Mouse (Mus musculus) heart, postnatal 0 days (tissue): ENCODE results near the gene Pithd1. TPM values are rescaled to one million over a fixed set of nuclear protein-coding genes. Genes with fewer than 3 reads are reported as not detected.

ENCODE experiments used
- ATAC-seq: fragments of 200-750 bp; cut with Nextera tagmentation; 2 replicates; pipeline ENCODE4 v1.8.0; 2017; ENCODE audit warnings: low read depth, moderate number of reproducible peaks, moderate library complexity; ENCODE audit not compliant: insufficient read depth
- DNase-seq: peaks from one replicate; pipeline ENCODE4 v3.0.0-alpha.2; 2016; ENCODE audit warnings: low spot score
- H3K27ac ChIP-seq: fragments of 300-500 bp; sonication (generic); 2 replicates; pipeline ENCODE4 v1.5.1; 2014; ENCODE audit warnings: low read depth, mild to moderate bottlenecking
- H3K27me3 ChIP-seq: fragments of 300-500 bp; sonication (generic); 2 replicates; pipeline ENCODE4 v1.6.1; 2014; ENCODE audit warnings: low read length, mixed read lengths; ENCODE audit not compliant: control insufficient read depth, insufficient read depth
- H3K36me3 ChIP-seq: fragments of 300-500 bp; sonication (generic); replicated peaks from 2 replicates; pipeline ENCODE4 v1.6.1; 2014; ENCODE audit warnings: low read length, mixed read lengths; ENCODE audit not compliant: control insufficient read depth, insufficient read depth
- H3K4me1 ChIP-seq: fragments of 300-500 bp; sonication (generic); 2 replicates; pipeline ENCODE4 v1.6.1; 2014; ENCODE audit warnings: antibody characterized with exemption; ENCODE audit not compliant: control insufficient read depth, insufficient read depth
- H3K4me2 ChIP-seq: fragments of 300-500 bp; sonication (generic); 2 replicates; pipeline ENCODE4 v1.6.1; 2014; ENCODE audit warnings: low read depth, mild to moderate bottlenecking, low read length, moderate library complexity
- H3K4me3 ChIP-seq: fragments of 300-500 bp; sonication (generic); 2 replicates; pipeline ENCODE4 v1.5.1; 2014; ENCODE audit warnings: low read depth, low read length
- H3K9ac ChIP-seq: fragments of 300-500 bp; sonication (generic); replicated peaks from 2 replicates; pipeline ENCODE4 v1.6.1; 2014; ENCODE audit warnings: low read depth, low read length, mixed read lengths
- H3K9me3 ChIP-seq: fragments of 300-500 bp; sonication (generic); replicated peaks from 2 replicates; pipeline ENCODE4 v1.6.1; 2016; ENCODE audit warnings: low read length; ENCODE audit not compliant: control insufficient read depth
- CTCF ChIP-seq: IDR thresholded peaks from 2 replicates; pipeline ENCODE4 v1.5.1; 2016; ENCODE audit warnings: antibody characterized with exemption, control low read depth, low read depth
- EP300 ChIP-seq: IDR thresholded peaks from 2 replicates; pipeline ENCODE4 v1.6.1; 2016; ENCODE audit warnings: antibody characterized with exemption, low read depth
- WGBS: fragments of 180-500 bp; shearing (Covaris S2); extraction: QIAGEN DNeasy Blood & Tissue Kit; methylation state at CpG from one replicate; pipeline ENCODE4 v1.1.7; 2014; 5-methylcytosine and 5-hydroxymethylcytosine counted together
- polyA plus RNA-seq: library from polyadenylated mRNA; unstranded; fragments of >200 nt; fragmentation: Nextera tagmentation; extraction: Ambion mirVana; gene quantifications from 2 replicates; pipeline ENCODE4 v1.2.1, GENCODE M21; 2015
- total RNA-seq: library from RNA; depleted of rRNA; stranded (reverse); fragments of >200 nt; gene quantifications from 2 replicates; pipeline ENCODE4 v1.2.3, GENCODE M21; 2014; ENCODE audit warnings: low replicate concordance

Gene Pithd1
- total and polyA plus RNA-seq, 2 experiments from 2014 or later: 24.4 to 29.5 TPM

DNA sequence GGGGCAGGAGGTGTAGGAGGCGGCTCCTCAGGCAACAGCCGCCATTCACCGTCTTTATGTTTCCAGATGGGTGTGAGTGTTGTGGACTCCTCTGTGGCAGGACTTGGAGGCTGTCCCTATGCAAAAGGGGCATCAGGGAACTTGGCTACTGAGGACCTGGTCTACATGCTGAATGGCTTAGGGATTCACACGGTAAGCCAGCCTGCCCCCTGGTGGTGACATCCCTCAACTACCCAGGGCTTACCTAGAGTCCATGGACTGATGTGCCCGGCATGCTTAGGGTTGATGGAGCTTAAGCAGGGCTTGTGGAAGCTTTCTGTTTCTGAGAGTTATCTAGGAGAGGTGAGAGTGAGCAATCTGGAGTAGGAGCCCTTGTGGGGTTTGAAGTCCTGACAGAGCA is 26.3 kb downstream of the Pithd1 start:
- Histone ChIP-seq H3K9ac (no peak overlapping the region), H3K27me3 (no peaks in the 10 kb centered on the region), H3K4me1 (no peaks in the 10 kb centered on the region; the same call in 1 of the 2 replicates), H3K9me3 (no peaks in the 10 kb centered on the region), H3K4me3 (no peak overlapping the region), H3K27ac (no peak overlapping the region), H3K36me3 (peaks cover 38% of the 10 kb centered on the region), H3K4me2 (no peak overlapping the region)
- DNase-seq: peak; percentile 77
- ATAC-seq: peak; percentile 40; the same call in 1 of the 2 replicates
- 24% methylated on average over 5 of the region's 5 CpGs for WGBS
- TF ChIP-seq CTCF: peak; percentile 98
- TF ChIP-seq EP300: no peak

GRCm38 (mm10) chr4:135958354-135958753 is 28.7 kb downstream of the Pithd1 start:
- no peak overlapping the region for H3K9ac ChIP-seq
- no peak overlapping the region for H3K4me3 ChIP-seq
- H3K27me3 ChIP-seq: no peaks in the 10 kb centered on the region
- no peak overlapping the region for H3K27ac ChIP-seq
- no peaks in the 10 kb centered on the region for H3K4me1 ChIP-seq
- H3K9me3 ChIP-seq: no peaks in the 10 kb centered on the region
- WGBS: 59% methylated on average over 8 of the region's 8 CpGs
- ATAC-seq (no peak), DNase-seq (no peak)
- peaks cover 54% of the 10 kb centered on the region for H3K36me3 ChIP-seq
- no peak overlapping the region for H3K4me2 ChIP-seq
- TF ChIP-seq EP300 (no peak), CTCF (no peak)

GRCm38 (mm10) chr4:135955886-135956285 is 31.2 kb downstream of the Pithd1 start:
- DNase-seq: no peak
- WGBS: 81% methylated on average over 9 of the region's 9 CpGs
- Histone ChIP-seq H3K9me3 (no peaks in the 10 kb centered on the region), H3K4me3 (no peak overlapping the region), H3K36me3 (peaks cover 66% of the 10 kb centered on the region), H3K4me1 (no peaks in the 10 kb centered on the region), H3K27ac (no peak overlapping the region), H3K27me3 (no peaks in the 10 kb centered on the region), H3K4me2 (no peak overlapping the region), H3K9ac (no peak overlapping the region)
- no peak for TF ChIP-seq CTCF
- no peak for TF ChIP-seq EP300
- ATAC-seq: no peak

DNA sequence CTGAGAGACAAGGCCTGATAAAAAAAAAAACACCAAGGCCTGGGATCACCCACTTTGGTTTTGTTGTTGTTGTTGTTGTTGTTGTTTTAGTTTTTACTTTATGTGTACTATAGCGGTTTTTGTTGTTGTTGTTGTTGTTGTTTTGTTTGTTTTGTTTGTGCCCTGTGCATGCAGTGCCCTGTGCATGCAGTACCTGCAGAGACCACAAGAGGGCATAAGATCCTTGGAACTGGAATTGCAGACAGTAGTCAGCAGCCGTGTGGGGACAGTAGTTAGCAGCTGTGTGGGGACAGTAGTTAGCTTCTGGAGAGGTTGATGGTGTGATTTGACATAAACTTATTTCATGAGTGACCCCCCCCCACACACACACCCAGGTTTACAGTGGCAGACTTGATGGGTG is 32.8 kb downstream of the Pithd1 start:
- Histone ChIP-seq H3K4me3 (no peak overlapping the region), H3K9ac (no peak overlapping the region), H3K4me2 (no peak overlapping the region), H3K4me1 (peaks cover 4% of the 10 kb centered on the region; the same call in 1 of the 2 replicates), H3K27ac (no peak overlapping the region), H3K27me3 (no peaks in the 10 kb centered on the region), H3K9me3 (no peaks in the 10 kb centered on the region), H3K36me3 (peaks cover 58% of the 10 kb centered on the region)
- ATAC-seq (peak; percentile 58; the same call in 1 of the 2 replicates), DNase-seq (peak; percentile 60)
- WGBS: 20% methylated on average over 2 of the region's 2 CpGs
- TF ChIP-seq EP300 (no peak), CTCF (peak; percentile 96)

DNA sequence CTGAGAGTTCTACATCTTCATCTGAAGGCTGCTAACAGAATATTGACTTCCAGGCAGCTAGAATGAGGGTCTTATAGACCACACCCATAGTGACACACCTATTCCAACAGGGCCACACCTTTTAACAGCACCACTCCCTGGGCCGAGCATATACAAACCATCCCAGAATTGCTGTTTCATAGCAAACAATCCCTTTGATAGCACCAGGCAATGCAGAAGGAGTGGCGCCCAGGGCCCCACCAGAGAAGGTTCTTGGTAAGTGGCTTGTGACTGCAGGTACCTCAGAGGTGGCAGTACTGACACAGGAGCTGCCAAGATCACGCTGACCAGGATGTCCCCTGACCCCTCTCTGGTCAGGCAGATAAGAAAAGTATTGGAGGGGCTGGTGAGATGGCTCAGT is 33.9 kb downstream of the Pithd1 start:
- ATAC-seq (no peak), DNase-seq (no peak)
- TF ChIP-seq EP300 (no peak), CTCF (no peak)
- peaks cover 4% of the 10 kb centered on the region; the same call in 1 of the 2 replicates for H3K4me1 ChIP-seq
- WGBS: 84% methylated on average over 3 of the region's 3 CpGs
- H3K9me3 ChIP-seq: no peaks in the 10 kb centered on the region
- H3K4me2 ChIP-seq: no peak overlapping the region
- no peak overlapping the region for H3K9ac ChIP-seq
- H3K27me3 ChIP-seq: no peaks in the 10 kb centered on the region
- no peak overlapping the region for H3K27ac ChIP-seq
- peaks cover 51% of the 10 kb centered on the region for H3K36me3 ChIP-seq
- H3K4me3 ChIP-seq: no peak overlapping the region

GRCm38 (mm10) chr4:135951505-135951904 is 35.6 kb downstream of the Pithd1 start:
- WGBS: 91% methylated on average over 3 of the region's 3 CpGs
- no peaks in the 10 kb centered on the region for H3K27me3 ChIP-seq
- no peaks in the 10 kb centered on the region for H3K9me3 ChIP-seq
- peaks cover 45% of the 10 kb centered on the region for H3K36me3 ChIP-seq
- H3K4me3 ChIP-seq: no peak overlapping the region
- ATAC-seq (no peak), DNase-seq (no peak)
- H3K4me2 ChIP-seq: no peak overlapping the region
- H3K4me1 ChIP-seq: peaks cover 4% of the 10 kb centered on the region; the same call in 1 of the 2 replicates
- H3K9ac ChIP-seq: no peak overlapping the region
- H3K27ac ChIP-seq: no peak overlapping the region
- TF ChIP-seq CTCF (0 out of 2 replicates have a peak, but pooled peaks have one; percentile 2), EP300 (no peak)
